Mouse (Mus musculus): ENCODE data around the gene Opn3. TPM values are rescaled to one million over a fixed set of nuclear protein-coding genes. Genes with fewer than 3 reads are reported as not detected.

Opn3 gene
- total and polyA plus RNA-seq, 2 experiments from 2014 or later: 6.7 to 22.0 TPM

DNA sequence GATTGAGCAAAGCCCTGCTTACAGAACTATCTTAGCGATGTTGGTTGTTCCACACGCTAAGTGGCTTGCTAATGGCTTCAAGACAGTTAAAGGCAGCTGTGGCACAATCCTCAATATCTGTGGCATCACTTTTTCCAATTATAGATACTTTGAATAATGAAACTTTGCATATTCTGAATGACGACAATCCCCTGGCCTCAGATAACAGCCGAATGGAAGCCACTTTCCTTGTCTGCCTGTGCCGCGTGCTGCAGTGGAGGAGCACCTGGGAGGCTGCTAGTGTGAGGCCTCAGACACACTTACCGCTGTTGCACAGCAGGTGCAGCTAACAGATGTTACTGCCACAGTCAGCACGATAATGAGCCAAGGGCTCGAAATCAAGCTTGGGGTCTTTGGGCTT, 77.6 kb downstream of the Opn3 start:
- 91% methylated on average over 9 of the region's 9 CpGs for WGBS
- Histone ChIP-seq H3K36me3 (replicated peaks; ENCODE audit: control insufficient read depth, insufficient read depth, low read length) (peaks cover 78% of the 10 kb centered on the region), H3K4me3 (ENCODE audit: low read depth, low read length) (no peak overlapping the region), H3K9ac (replicated peaks; ENCODE audit: low read depth, low read length) (no peak overlapping the region), H3K27ac (ENCODE audit: low read depth) (no peak overlapping the region), H3K4me1 (ENCODE audit: control insufficient read depth, insufficient read depth) (no peaks in the 10 kb centered on the region), H3K9me3 (replicated peaks; ENCODE audit: control insufficient read depth, low read length) (no peaks in the 10 kb centered on the region), H3K4me2 (ENCODE audit: low read depth, low read length) (no peak overlapping the region), H3K27me3 (ENCODE audit: control insufficient read depth, insufficient read depth, low read length) (no peaks in the 10 kb centered on the region)
- DNase-seq (ENCODE audit: low spot score) (no peak), ATAC-seq (ENCODE audit: insufficient read depth, low read depth) (no peak)
- TF ChIP-seq CTCF (IDR thresholded peaks at IDR 0.05; ENCODE audit: low read depth) (no peak), EP300 (IDR thresholded peaks at IDR 0.05; ENCODE audit: low read depth) (no peak)

Other genes with a start within 250 kb of the Opn3 start
- gene Rgs7, start 200.3 kb downstream of the Opn3 start, total RNA-seq (2014; rRNA removed; ENCODE audit: low replicate concordance): 0.34 TPM in 1 of 2 replicates, not detected in the other
- 0.49 and 0.55 TPM in 2 replicates for gene Rgs7, start 200.3 kb downstream of the Opn3 start, polyA plus RNA-seq (2015; fragmentation: Nextera tagmentation; extraction: Ambion mirVana)
- gene Kmo, start 72.4 kb downstream of the Opn3 start, total RNA-seq (2014; rRNA removed; ENCODE audit: low replicate concordance): not detected in 2 replicates
- gene Kmo, start 72.4 kb downstream of the Opn3 start, polyA plus RNA-seq (2015; fragmentation: Nextera tagmentation; extraction: Ambion mirVana): 0.03 and 0.05 TPM in 2 replicates
- gene Fh1, start 67.1 kb downstream of the Opn3 start, total RNA-seq (2014; rRNA removed; ENCODE audit: low replicate concordance): 273 and 284 TPM in 2 replicates
- gene Fh1, start 67.1 kb downstream of the Opn3 start, polyA plus RNA-seq (2015; fragmentation: Nextera tagmentation; extraction: Ambion mirVana): 417 and 418 TPM in 2 replicates
- 5.2 and 11.4 TPM in 2 replicates for gene Chml, start 125 bp upstream of the Opn3 start, total RNA-seq (2014; rRNA removed; ENCODE audit: low replicate concordance)
- gene Chml, start 125 bp upstream of the Opn3 start, polyA plus RNA-seq (2015; fragmentation: Nextera tagmentation; extraction: Ambion mirVana): 1.8 and 1.9 TPM in 2 replicates
- gene Wdr64, start 5.8 kb upstream of the Opn3 start, total RNA-seq (2014; rRNA removed; ENCODE audit: low replicate concordance): not detected in 2 replicates
- gene Wdr64, start 5.8 kb upstream of the Opn3 start, polyA plus RNA-seq (2015; fragmentation: Nextera tagmentation; extraction: Ambion mirVana): not detected in 2 replicates
- gene Exo1, start 187.8 kb upstream of the Opn3 start, total RNA-seq (2014; rRNA removed; ENCODE audit: low replicate concordance): 13.3 and 22.8 TPM in 2 replicates
- gene Exo1, start 187.8 kb upstream of the Opn3 start, polyA plus RNA-seq (2015; fragmentation: Nextera tagmentation; extraction: Ambion mirVana): 7.2 and 8.7 TPM in 2 replicates
- not detected in 2 replicates for gene Gm38100, start 227.6 kb upstream of the Opn3 start, total RNA-seq (2014; rRNA removed; ENCODE audit: low replicate concordance)
- 0.12 and 0.23 TPM in 2 replicates for gene Gm38100, start 227.6 kb upstream of the Opn3 start, polyA plus RNA-seq (2015; fragmentation: Nextera tagmentation; extraction: Ambion mirVana)